Mouse (Mus musculus) liver, embryonic 14.5 days (tissue): Measurements from ENCODE around the gene Pop7. TPM values are rescaled to one million over a fixed set of nuclear protein-coding genes. Genes with fewer than 3 reads are reported as not detected.

ENCODE experiments used
- ATAC-seq: fragments of 200-750 bp; cut with Nextera tagmentation; 2 replicates; pipeline ENCODE4 v1.8.0; 2017; ENCODE audit warnings: moderate number of reproducible peaks, mild to moderate bottlenecking, moderate library complexity; ENCODE audit not compliant: insufficient read depth
- DNase-seq, 3 experiments: peaks; one replicate each; pipeline ENCODE4 v3.0.0-alpha.2; 2012 to 2013; ENCODE audit warnings: low read depth in 3 of 3, low spot score in 3 of 3
- H3K27ac ChIP-seq: fragments of 300-500 bp; sonication (generic); 2 replicates; pipeline ENCODE4 v1.5.1; 2014; ENCODE audit warnings: moderate library complexity, mild to moderate bottlenecking, control low read depth, inconsistent platforms
- H3K27me3 ChIP-seq: fragments of 300-500 bp; sonication (generic); 2 replicates; pipeline ENCODE4 v1.6.1; 2014; ENCODE audit warnings: mild to moderate bottlenecking, low read length, moderate library complexity; ENCODE audit not compliant: control insufficient read depth, insufficient read depth
- H3K36me3 ChIP-seq: fragments of 300-500 bp; sonication (generic); replicated peaks from 2 replicates; pipeline ENCODE4 v1.6.1; 2014; ENCODE audit warnings: low read depth; ENCODE audit not compliant: control insufficient read depth, insufficient read depth
- H3K4me1 ChIP-seq, 2 experiments: fragments of 200-500 bp in 1 of 2; fragments of 300-500 bp in 1 of 2; sonication (generic) in 1 of 2; replicated peaks; 2 replicates each; pipeline ENCODE4 v1.6.1; 2012 to 2014; ENCODE audit warnings: antibody characterized with exemption in 1 of 2, inconsistent platforms in 1 of 2, low read length in 1 of 2; ENCODE audit not compliant: control insufficient read depth in 2 of 2, insufficient read depth in 2 of 2
- H3K4me2 ChIP-seq: fragments of 300-500 bp; sonication (generic); 2 replicates; pipeline ENCODE4 v1.6.1; 2014; ENCODE audit warnings: low read depth, mild to moderate bottlenecking, control low read depth, moderate library complexity
- H3K4me3 ChIP-seq, 2 experiments: fragments of 200-500 bp in 1 of 2; fragments of 300-500 bp in 1 of 2; sonication (generic) in 1 of 2; 2 replicates each; pipeline ENCODE4 v1.5.1; 2012 to 2014; ENCODE audit warnings: low read depth in 2 of 2, low read length in 2 of 2, mild to moderate bottlenecking in 2 of 2, control low read depth in 1 of 2, inconsistent platforms in 1 of 2, moderate library complexity in 1 of 2; ENCODE audit not compliant: insufficient read depth in 1 of 2
- H3K9ac ChIP-seq: fragments of 300-500 bp; sonication (generic); replicated peaks from 2 replicates; pipeline ENCODE4 v1.6.1; 2014; ENCODE audit warnings: mild to moderate bottlenecking, control low read depth, moderate library complexity
- H3K9me3 ChIP-seq: fragments of 300-500 bp; sonication (generic); 2 replicates; pipeline ENCODE4 v1.6.1; 2016; ENCODE audit warnings: low read length, mixed read lengths; ENCODE audit not compliant: control insufficient read depth
- CTCF ChIP-seq: IDR thresholded peaks from 2 replicates; pipeline ENCODE4 v1.5.1; 2016; ENCODE audit warnings: antibody characterized with exemption, low read depth, control low read depth
- EP300 ChIP-seq: IDR thresholded peaks from 2 replicates; pipeline ENCODE4 v1.6.1; 2016; ENCODE audit warnings: antibody characterized with exemption, low read depth
- WGBS: fragments of 180-500 bp; shearing (Covaris S2); extraction: QIAGEN DNeasy Blood & Tissue Kit; methylation state at CpG from one replicate; pipeline ENCODE4 v1.1.7; 2014; ENCODE audit not compliant: insufficient replicate concordance; 5-methylcytosine and 5-hydroxymethylcytosine counted together
- polyA plus RNA-seq, 2 experiments: library from polyadenylated mRNA; depleted of rRNA in 1 of 2; stranded (reverse) in 1 of 2; unstranded in 1 of 2; fragments of >200 nt; fragmentation: Nextera tagmentation in 1 of 2; extraction: Ambion mirVana in 1 of 2; gene quantifications; 2 replicates each; pipeline versions ENCODE4 v1.2.1 to v1.2.3; 2012 to 2014

Pop7 gene
- polyA plus RNA-seq, 2 experiments, result 25.3 to 36.5 TPM

DNA sequence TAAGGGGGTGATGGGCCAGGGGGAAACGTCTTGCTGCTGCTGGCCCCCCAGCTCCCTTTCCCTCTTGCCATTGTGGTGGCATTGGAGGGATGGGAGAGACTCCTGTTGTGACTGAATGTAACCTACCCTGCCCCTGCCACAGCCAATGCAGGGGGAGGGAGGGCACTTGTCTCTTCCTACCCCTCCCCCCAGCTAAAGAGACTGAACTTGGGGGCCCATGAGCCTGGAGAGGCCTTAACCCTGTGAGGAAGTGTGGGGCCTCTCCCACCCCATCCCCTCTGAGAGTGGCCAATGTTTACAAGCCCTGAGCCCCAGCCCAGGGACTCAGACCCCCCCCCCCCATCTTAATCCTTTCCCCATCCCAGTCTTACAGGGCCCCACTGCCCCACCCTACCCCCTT, 25.1 kb upstream of the Pop7 start:
- no peak for TF ChIP-seq EP300
- TF ChIP-seq CTCF, result no peak
- H3K4me3 ChIP-seq, result no peak overlapping the region
- H3K9me3 ChIP-seq, result no peaks in the 10 kb centered on the region
- peaks cover 47% of the 10 kb centered on the region for H3K36me3 ChIP-seq
- H3K4me2 ChIP-seq, result no peak overlapping the region
- no peak overlapping the region for H3K27ac ChIP-seq
- no peak for ATAC-seq
- no peaks in the 10 kb centered on the region for H3K27me3 ChIP-seq
- 42% methylated on average over 1 of the region's 1 CpGs for WGBS
- no peak overlapping the region for H3K9ac ChIP-seq
- H3K4me1 ChIP-seq, result peaks cover 0 to 9% of the 10 kb centered on the region in 2 experiments; a peak in 2 of 4 replicates
- no peak for DNase-seq

DNA sequence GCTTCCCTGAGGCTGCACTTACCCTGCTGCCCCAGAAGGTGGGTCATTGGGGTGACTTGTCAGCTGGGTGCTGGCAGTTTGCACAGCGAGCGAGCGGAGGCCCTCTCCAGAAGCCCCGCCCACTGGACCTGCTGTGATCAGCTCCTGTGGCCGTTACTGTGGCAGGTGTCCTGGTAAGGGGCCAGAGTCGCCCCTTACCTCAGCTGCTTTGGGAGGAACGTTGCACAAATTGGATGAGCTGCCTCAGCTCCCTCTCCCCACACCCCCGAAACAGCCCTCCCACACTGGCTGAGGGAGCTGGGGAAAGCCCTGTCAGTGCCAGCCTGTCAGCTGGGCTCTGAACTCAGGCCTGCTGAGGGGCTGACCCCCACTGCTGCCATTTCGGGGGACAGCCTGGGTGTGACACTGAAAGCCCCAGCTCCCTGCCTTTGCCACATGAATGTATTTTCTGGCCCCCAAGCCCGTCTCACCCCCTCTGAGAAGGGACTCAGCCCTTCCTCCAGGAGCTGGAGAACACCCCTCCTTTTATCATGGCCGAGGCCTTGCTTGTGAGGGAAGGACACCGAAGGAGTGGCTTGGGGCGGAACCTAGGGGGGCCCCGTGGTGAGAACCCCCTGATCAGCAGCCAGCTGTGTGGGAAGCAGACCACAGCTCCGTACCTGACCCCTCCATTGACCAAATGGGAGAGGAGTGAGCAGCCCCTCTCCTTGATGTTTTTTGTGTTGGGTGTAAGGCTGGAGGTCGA, 24.0 kb upstream of the Pop7 start:
- ATAC-seq (peak; percentile 14; the same call in 1 of the 2 replicates), DNase-seq (peak in 1 of 3 experiments; percentile 20)
- Histone ChIP-seq H3K4me2 (no peak overlapping the region), H3K4me1 (peaks cover 0 to 9% of the 10 kb centered on the region in 2 experiments; a peak in 2 of 4 replicates), H3K9me3 (no peaks in the 10 kb centered on the region), H3K27me3 (no peaks in the 10 kb centered on the region), H3K4me3 (no peak overlapping the region), H3K36me3 (peaks cover 51% of the 10 kb centered on the region), H3K9ac (no peak overlapping the region; the same call in 1 of the 2 replicates), H3K27ac (no peak overlapping the region)
- TF ChIP-seq EP300 (no peak), CTCF (peak; percentile 39; the same call in 1 of the 2 replicates)
- WGBS, result 25% methylated on average over 16 of the region's 16 CpGs

DNA sequence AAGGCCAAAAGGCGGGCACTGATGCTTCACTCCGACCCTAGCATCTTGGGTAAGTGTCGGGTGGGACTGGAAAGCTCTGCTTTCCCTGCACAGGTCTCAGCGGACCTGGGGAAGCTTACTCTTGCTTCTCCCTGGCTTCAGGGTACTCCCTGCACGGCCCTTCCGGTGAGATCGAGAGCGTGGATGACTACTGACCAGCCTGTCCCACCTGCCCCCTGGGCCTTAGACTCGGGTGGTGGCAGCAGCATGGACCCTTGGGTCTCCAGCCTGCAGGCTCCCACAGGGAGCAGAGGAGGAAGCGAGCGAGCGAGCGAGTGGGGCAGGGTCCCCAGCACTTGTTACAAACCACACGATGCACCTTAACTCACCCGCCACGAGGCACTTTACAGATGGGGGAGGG, 23.2 kb upstream of the Pop7 start:
- WGBS, result 74% methylated on average over 16 of the region's 16 CpGs
- no peak for TF ChIP-seq CTCF
- no peak for TF ChIP-seq EP300
- Histone ChIP-seq H3K4me2 (no peak overlapping the region), H3K4me1 (peaks cover 0 to 4% of the 10 kb centered on the region in 2 experiments; a peak in 2 of 4 replicates), H3K9me3 (no peaks in the 10 kb centered on the region), H3K27me3 (no peaks in the 10 kb centered on the region), H3K9ac (no peak overlapping the region), H3K36me3 (peaks cover 56% of the 10 kb centered on the region), H3K4me3 (no peak overlapping the region), H3K27ac (no peak overlapping the region)
- DNase-seq (no peak), ATAC-seq (no peak)

DNA sequence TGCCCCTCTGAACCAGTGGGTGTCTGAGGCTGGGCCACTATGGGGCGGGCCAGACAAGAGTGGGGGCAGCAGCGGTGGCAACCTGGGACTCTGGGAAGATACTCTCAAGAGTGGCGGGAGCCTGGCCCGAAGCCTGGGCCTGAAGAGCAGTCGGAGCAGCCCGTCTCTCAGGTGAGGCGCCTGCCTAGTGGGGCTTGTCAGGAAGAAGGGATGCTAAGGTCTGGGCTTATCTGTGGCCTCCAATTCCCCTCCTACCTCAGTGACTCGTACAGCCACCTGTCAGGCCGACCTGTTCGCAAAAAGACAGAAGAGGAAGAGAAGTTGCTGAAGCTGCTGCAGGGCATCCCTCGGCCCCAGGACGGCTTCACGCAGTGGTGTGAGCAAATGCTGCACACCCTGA, 22.4 kb upstream of the Pop7 start:
- peaks cover 54% of the 10 kb centered on the region for H3K36me3 ChIP-seq
- H3K27ac ChIP-seq, result no peak overlapping the region
- no peaks in the 10 kb centered on the region for H3K27me3 ChIP-seq
- DNase-seq (no peak), ATAC-seq (no peak)
- H3K4me2 ChIP-seq, result no peak overlapping the region
- peaks cover 0 to 3% of the 10 kb centered on the region in 2 experiments; a peak in 2 of 4 replicates for H3K4me1 ChIP-seq
- no peak overlapping the region for H3K4me3 ChIP-seq
- WGBS, result 79% methylated on average over 13 of the region's 13 CpGs
- TF ChIP-seq CTCF (no peak), EP300 (no peak)
- no peaks in the 10 kb centered on the region for H3K9me3 ChIP-seq
- H3K9ac ChIP-seq, result no peak overlapping the region

DNA sequence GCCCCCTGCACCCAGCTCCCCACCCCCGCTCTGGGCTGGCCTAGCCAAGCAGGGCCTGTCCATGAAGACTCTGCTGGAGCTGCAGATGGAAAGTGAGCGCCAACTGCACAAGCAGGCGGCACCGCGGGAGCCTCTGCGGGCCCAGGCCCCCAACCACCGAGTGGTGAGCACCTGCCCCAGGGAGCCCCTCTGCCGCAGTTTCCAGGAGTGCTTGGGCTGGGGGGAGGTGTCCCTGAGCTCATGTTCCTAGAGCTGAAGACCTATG, 21.9 kb upstream of the Pop7 start:
- no peak for ATAC-seq
- H3K9ac ChIP-seq, result no peak overlapping the region
- 90% methylated on average over 8 of the region's 8 CpGs for WGBS
- TF ChIP-seq EP300 (no peak), CTCF (no peak)
- no peak overlapping the region for H3K4me2 ChIP-seq
- peaks cover 0 to 3% of the 10 kb centered on the region in 2 experiments; a peak in 2 of 4 replicates for H3K4me1 ChIP-seq
- no peaks in the 10 kb centered on the region for H3K9me3 ChIP-seq
- no peaks in the 10 kb centered on the region for H3K27me3 ChIP-seq
- peaks cover 51% of the 10 kb centered on the region for H3K36me3 ChIP-seq
- DNase-seq, result no peak
- no peak overlapping the region for H3K27ac ChIP-seq
- H3K4me3 ChIP-seq, result no peak overlapping the region
